Mouse (Mus musculus) ES-Bruce4 (cell line): ENCODE measurements around the gene Samd5. TPM values are rescaled to one million over a fixed set of nuclear protein-coding genes. Genes with fewer than 3 reads are reported as not detected.
A peak's percentile ranks its signal among the peaks of the same experiment; 100 is the strongest.

Experiments used
- H3K27ac ChIP-seq: 2 replicates; pipeline ENCODE4 v1.5.1; 2012; ENCODE audit warnings: low read length, inconsistent platforms; ENCODE audit not compliant: insufficient read depth
- H3K27me3 ChIP-seq: 2 replicates; pipeline ENCODE4 v1.6.1; 2012; ENCODE audit warnings: mild to moderate bottlenecking, low read length, inconsistent platforms; ENCODE audit not compliant: control insufficient read depth, poor library complexity, insufficient read depth, severe bottlenecking
- H3K36me3 ChIP-seq: 2 replicates; pipeline ENCODE4 v1.6.1; 2012; ENCODE audit warnings: inconsistent platforms, mild to moderate bottlenecking, low read length, moderate library complexity; ENCODE audit not compliant: control insufficient read depth, poor library complexity, insufficient read depth, severe bottlenecking
- H3K4me1 ChIP-seq: one replicate; pipeline ENCODE4 v1.8.1; 2011; ENCODE audit warnings: low read length; ENCODE audit not compliant: control insufficient read depth, insufficient read depth
- H3K4me3 ChIP-seq: 2 replicates; pipeline ENCODE4 v1.5.1; 2011; ENCODE audit warnings: low read depth, mild to moderate bottlenecking, low read length
- H3K9ac ChIP-seq: 2 replicates; pipeline ENCODE4 v1.6.1; 2012; ENCODE audit warnings: low read depth, mild to moderate bottlenecking, inconsistent platforms; ENCODE audit not compliant: poor library complexity, severe bottlenecking
- H3K9me3 ChIP-seq: replicated peaks from 2 replicates; pipeline ENCODE4 v1.6.1; 2012; ENCODE audit warnings: mild to moderate bottlenecking, low read length, inconsistent platforms; ENCODE audit not compliant: control insufficient read depth, poor library complexity, insufficient read depth, severe bottlenecking
- CTCF ChIP-seq: IDR thresholded peaks from one replicate; pipeline ENCODE4 v1.8.1; 2011; ENCODE audit warnings: low read depth, low read length
- EP300 ChIP-seq: IDR thresholded peaks from 2 replicates; pipeline ENCODE4 v1.6.1; 2011; ENCODE audit warnings: low read depth, low read length; ENCODE audit not compliant: insufficient read depth
- POLR2A ChIP-seq: IDR thresholded peaks from one replicate; pipeline ENCODE4 v1.8.1; 2011; ENCODE audit warnings: low read length; ENCODE audit not compliant: insufficient read depth
- polyA plus RNA-seq: library from polyadenylated mRNA; stranded (reverse); fragments of >200 nt; gene quantifications from 2 replicates; pipeline ENCODE4 v1.2.4, GENCODE M21; 2011; ENCODE audit warnings: low read depth; ENCODE audit not compliant: missing spikeins, insufficient read depth, insufficient read length

Gene Samd5
- 0.55 and 1.7 TPM in 2 replicates for polyA plus RNA-seq

GRCm38 (mm10) chr10:9674561-9675521, at the start of gene Samd5:
Samd5 (minus strand) TSS chr10:9675208.
- Histone ChIP-seq H3K27me3 (peaks cover 14% of the 10 kb centered on the region), H3K27ac (no peak within 1 kb of the TSS), H3K9ac (peak within 1 kb of the TSS; percentile 55; the same call in 1 of the 2 replicates), H3K4me3 (peak within 1 kb of the TSS; percentile 90), H3K36me3 (no peaks in the 10 kb centered on the region), H3K9me3 (no peaks in the 10 kb centered on the region), H3K4me1 (no peaks in the 10 kb centered on the region)
- TF ChIP-seq EP300: no peak
- no peak for TF ChIP-seq CTCF
- no peak for TF ChIP-seq POLR2A

GRCm38 (mm10) chr10:9722519-9723303, 47.7 kb upstream of the Samd5 start:
- TF ChIP-seq EP300: no peak
- TF ChIP-seq CTCF: no peak
- no peak for TF ChIP-seq POLR2A
- Histone ChIP-seq H3K27me3 (no peaks in the 10 kb centered on the region), H3K9ac (no peak overlapping the region)

DNA sequence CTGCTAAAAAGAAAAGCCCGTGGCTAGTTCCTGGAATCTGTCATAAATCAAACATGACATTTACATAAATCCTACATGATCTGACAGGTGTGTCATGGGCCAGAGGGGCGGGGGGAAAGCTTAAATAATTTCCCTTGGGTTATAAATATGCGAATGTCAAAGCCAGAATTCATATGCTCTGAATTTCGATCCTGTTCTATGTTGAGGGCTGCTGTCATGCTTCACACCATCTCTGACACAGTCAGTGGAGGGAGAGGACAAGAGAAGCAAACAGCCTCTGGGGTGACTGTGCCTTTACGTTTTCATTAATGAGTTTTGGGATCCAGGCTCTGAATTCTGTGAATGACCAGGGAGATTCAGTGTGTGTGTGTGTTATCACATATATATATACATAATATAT, 45.0 kb upstream of the Samd5 start:
- Histone ChIP-seq H3K4me1 (no peaks in the 10 kb centered on the region), H3K4me3 (no peak overlapping the region), H3K27me3 (no peaks in the 10 kb centered on the region), H3K36me3 (no peaks in the 10 kb centered on the region), H3K9ac (no peak overlapping the region), H3K9me3 (no peaks in the 10 kb centered on the region), H3K27ac (no peak overlapping the region)
- TF ChIP-seq POLR2A (no peak), EP300 (no peak), CTCF (no peak)

More at GRCm38 (mm10) chr10:9722519-9723303, 47.7 kb upstream of the Samd5 start:
- H3K4me3 ChIP-seq: no peak overlapping the region
- H3K9me3 ChIP-seq: no peaks in the 10 kb centered on the region
- no peaks in the 10 kb centered on the region for H3K36me3 ChIP-seq
- no peaks in the 10 kb centered on the region for H3K4me1 ChIP-seq
- no peak overlapping the region for H3K27ac ChIP-seq

- H3K9me3 ChIP-seq: no peaks in the 10 kb centered on the region
- H3K27me3 ChIP-seq: no peaks in the 10 kb centered on the region
- no peak for TF ChIP-seq EP300
- H3K27ac ChIP-seq: no peak overlapping the region
- no peak overlapping the region for H3K9ac ChIP-seq
- H3K36me3 ChIP-seq: no peaks in the 10 kb centered on the region
- H3K4me1 ChIP-seq: no peaks in the 10 kb centered on the region
- no peak overlapping the region for H3K4me3 ChIP-seq
These were observed 43.1 kb upstream of the Samd5 start for GRCm38 (mm10) chr10:9718086-9718485.

DNA sequence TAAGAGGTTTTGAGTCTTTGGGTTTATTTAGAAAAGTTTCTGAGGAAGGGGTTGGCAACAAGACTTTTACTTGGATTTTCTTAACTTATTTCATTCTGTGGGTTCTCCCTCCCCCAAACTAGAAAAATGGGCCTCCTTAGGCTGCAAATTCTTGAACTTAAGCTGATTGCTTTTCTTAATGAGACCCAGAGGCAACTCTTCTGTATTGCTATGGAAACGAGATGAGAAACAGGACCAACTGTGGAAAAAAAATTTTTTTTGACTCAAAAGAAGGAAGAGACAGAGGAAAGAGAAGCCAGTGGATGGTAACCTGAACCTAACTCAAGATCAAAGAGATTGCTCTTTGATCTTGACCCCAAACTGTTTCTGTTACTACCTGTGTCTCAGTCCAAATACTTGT, 29.9 kb upstream of the Samd5 start:
- no peak overlapping the region for H3K27ac ChIP-seq
- no peaks in the 10 kb centered on the region for H3K27me3 ChIP-seq
- H3K9me3 ChIP-seq: no peaks in the 10 kb centered on the region
- no peak overlapping the region for H3K4me3 ChIP-seq
- TF ChIP-seq EP300 (no peak), POLR2A (no peak), CTCF (no peak)
- no peak overlapping the region for H3K9ac ChIP-seq
- H3K4me1 ChIP-seq: no peaks in the 10 kb centered on the region
- H3K36me3 ChIP-seq: no peaks in the 10 kb centered on the region
